Mouse (Mus musculus) right cerebral cortex, adult 18-20 months (tissue): ENCODE measurements around the gene Ube2q1.
"Not testable (repeated sequence)": the region's sequence is repeated elsewhere in the genome, so short reads cannot be mapped to it uniquely, and the experiment has no call there.

Source experiments
- DNase-seq: peaks from one replicate; pipeline ENCODE4 v3.0.0; 2022; ENCODE audit warnings: mixed read lengths

Ube2q1 gene

GRCm38 (mm10) chr3:89788680-89789352 lies 15.4 kb downstream of the Ube2q1 start:
- DNase-seq: peak; percentile 29

DNA sequence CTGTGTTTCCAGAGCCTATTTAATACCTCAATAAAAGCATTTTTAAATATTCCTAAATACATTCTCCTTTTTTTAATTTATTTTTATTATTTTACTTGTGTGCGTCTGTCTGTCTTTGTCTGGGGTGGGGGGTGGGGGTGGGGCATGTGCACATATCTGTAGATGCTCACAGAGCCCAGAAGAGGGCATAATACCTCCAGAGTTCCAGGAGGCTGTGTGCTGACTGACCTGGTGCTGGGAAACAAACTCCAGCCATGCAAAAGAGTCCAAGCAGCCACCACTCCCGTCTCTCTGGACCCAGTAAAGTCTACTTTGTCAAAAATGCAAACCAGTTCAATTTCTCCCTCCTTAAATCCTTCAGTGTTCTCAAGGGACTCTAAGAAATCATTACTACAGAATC lies 21.2 kb downstream of the Ube2q1 start:
- no peak for DNase-seq

GRCm38 (mm10) chr3:89795746-89796145 lies 22.3 kb downstream of the Ube2q1 start:
- no peak for DNase-seq

DNA sequence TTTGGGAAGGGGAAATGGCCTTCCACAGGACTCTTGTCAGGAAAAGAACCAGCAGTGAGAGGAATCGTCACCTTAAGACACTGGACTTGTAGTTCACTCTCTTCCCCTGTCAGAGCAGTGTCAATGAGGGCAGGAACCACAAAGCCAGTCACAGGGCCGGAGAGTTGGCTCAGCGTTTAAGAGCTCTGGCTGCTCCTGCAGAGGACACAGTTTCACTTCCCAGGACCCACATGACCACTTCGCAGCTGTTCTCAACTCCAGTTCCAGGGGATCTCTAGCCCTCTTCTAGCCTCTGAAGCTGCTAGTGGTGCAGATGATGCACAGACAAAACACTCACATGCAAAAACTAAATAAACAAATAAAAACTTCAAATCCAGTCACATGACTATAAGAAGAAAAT lies 22.9 kb downstream of the Ube2q1 start:
- DNase-seq: no peak

GRCm38 (mm10) chr3:89798518-89798917 lies 25.1 kb downstream of the Ube2q1 start:
- no peak for DNase-seq

DNA sequence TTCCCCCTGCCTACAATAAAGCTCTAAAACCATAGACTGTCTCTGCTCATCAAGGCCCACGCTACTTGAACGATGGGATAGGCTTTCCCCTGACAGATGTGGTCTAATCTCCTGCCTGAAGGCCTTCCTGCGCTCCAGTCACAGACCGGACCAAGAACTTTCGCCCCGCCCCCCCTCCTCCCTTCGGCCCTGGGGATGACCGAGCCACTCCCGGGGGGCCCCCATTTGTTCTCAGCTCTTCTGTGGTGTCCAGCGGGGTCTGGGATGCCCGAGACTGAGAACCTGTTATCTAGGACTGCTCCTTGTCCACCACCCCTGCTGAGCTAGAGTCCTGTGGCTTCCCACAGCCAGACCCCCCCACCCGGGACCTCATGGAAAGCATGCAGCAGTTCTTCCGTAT lies 26.1 kb downstream of the Ube2q1 start:
- DNase-seq: no peak

DNA sequence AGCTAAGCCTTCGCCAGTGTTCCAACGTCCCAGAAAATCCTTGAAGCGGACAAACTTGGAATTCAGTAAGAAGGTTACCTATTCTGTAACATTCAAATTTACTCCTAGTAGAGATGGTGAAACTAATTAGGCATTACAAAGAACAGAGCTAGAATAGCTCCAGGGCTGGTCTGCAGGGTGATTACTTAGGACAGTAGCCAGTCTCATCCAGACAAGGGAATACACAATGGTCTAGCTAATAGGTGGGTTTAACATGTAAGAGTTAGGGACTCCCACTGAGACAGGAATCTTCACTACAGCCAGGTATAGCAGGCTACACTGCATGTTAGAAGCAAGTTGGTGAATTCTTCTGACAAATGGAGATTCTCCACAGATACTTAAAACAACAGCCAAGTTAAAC lies 26.7 kb downstream of the Ube2q1 start:
- DNase-seq: not testable (repeated sequence)

DNA sequence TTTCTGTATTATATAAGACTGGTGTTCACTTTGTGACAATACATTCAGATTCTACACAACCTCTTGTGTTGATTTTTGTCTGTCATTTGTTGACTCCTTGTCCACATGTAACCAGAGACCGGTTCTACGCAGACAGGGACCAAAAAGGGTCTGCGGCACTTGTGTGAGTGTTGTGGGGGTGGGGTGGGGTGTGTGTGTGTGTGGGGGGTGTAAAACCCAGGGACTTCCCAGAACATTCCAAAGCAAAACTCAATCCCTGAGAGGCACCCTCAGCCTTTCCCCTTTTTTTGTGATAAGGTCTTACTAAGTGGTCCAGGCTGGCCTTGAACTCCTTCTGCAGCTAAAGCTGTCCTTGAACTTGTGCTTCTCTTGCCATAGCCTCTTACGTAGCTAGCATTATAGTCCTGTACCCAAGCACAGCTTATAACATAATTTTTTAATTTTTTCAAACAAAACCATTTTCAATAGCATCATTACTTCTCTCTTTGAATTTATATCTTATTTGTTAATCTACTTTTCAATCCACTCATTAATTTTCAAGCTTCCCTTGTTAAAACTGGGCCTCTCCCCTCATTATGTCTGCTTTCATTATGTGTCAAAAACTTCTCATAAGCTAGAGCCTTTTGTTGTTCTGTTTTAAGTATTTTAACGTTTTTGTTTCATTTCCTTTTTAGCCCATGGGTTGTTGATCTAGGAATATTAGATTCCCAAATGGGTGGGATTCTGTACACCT lies 27.5 kb downstream of the Ube2q1 start:
- DNase-seq: no peak

DNA sequence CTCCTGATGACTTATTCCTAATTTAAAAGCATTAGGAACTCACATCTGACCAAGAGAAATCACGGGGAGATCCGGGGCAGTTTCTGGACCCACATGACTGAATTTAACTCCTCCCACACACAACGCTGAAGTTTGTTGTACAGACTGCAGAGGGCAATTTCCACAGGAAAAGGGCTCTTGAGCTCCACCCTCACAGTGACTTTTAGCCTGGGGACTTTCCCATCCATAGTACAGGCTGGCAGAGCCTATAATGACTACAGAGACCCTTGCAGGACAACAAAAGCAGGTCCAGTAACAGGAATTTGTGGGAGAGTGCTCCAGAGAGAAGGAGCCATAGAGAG lies 28.1 kb downstream of the Ube2q1 start:
- DNase-seq: no peak

GRCm38 (mm10) chr3:89802876-89803275 lies 29.5 kb downstream of the Ube2q1 start:
- DNase-seq: no peak

DNA sequence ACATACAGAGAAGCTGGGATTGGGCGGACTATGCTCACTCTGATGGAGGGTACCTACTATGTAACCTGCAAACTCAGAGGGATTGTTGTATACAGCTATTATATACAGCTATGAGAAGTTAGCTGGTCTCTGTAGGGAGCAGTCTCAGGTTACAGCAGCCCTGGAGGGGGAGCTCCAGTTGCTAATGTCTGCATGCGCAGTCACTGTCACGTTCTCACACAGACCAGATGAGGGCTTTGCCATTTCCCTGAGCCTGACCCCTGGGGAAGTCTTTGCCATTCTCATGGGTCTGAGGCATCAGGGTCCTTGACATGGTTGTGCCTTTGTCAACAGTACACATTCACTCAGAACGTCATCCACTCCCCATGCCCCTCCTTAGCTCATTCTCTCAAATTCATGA lies 31.8 kb downstream of the Ube2q1 start:
- DNase-seq: no peak

DNA sequence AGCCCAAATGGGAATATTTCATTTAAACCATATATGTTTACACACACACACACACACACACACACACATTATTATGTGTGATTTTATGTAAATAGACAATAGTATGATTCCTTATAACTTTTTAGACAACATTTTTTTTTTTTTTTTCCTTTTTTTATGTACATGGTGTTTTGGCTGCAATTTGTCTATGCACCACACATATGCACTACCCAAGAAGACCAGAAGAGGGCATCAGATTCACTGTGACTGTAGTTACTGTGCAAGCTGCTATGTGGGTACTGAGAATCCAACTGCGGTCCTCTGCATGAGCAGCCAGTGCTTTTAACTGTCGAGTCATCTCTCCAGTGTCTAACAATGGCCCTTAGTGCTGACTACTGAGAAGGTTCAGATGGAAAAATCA lies 33.3 kb downstream of the Ube2q1 start:
- DNase-seq: no peak

DNA sequence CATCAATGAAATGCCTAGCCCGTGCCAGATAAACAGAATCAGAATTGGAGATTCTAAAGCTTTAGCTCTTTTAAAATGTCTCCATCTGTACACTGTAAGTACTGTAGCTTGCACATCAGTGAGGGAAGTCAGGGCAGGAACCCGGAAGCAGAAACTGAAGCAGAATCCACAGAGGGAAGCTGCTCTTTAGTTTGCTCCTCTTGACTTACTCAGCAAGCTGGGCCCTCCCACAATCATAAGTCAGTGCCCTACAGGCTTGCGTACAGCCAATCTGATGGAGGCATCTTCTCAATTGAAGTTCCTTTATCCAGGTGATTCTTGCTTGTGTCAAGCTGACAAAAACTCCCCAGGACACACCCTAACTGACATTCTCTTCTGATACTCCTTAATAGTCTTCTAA lies 33.8 kb downstream of the Ube2q1 start:
- DNase-seq: no peak

DNA sequence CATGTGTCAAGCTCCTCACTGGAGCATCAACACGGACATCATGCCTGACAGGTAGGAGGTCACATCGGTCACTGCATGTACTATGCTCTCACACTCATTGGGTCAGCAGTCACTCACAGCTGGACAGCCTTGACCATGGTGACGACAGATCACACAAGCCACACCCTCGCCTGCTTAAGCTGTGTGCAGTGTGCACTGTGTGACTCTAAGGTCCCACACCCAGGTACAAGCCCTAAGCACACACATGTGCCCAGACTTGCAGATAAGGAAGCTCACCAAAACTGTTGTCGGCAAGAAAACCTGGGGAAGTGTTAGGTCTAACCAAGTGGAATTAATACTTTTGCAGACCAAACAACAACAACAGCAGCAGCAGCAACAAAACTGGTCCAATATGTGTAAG lies 34.5 kb downstream of the Ube2q1 start:
- no peak for DNase-seq

DNA sequence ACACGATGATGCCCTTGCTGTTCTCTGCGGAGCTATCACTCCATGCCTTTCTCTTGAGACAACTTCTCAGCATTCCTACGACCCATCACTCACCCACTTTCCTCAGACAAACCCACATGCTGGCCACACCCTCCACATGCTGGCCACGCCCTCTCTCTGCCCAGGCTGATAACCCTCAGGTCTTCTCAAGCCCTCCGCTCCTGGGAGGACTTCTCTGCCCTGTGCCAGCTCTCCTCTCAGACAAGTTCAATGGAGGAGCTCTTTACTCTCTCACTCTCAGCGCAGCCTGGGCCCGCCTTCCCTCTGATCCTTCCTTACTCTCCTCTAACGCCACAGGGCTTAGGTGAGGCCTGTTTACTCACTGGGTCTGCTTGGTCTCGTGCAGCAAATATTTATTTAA lies 35.2 kb downstream of the Ube2q1 start:
- DNase-seq: no peak

DNA sequence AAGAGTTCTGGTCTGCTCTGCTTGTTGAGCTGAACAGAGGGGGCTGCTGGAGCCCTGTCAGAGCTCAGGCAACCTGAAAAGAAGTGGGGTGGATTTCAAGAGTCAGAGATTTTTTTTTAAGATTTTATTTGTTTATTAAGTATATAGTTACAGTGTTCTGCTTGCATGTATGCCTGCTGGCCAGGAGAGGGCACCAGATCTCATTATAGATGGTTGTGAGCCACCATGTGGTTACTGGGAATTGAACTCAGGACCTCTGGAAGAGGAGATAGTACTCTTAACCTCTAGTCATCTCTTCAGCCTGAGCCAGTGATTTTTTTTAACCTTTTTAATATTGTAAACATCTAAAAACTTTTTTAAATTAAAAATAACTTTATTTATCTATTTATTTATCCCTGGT lies 37.4 kb downstream of the Ube2q1 start:
- DNase-seq: no peak

- DNase-seq: no peak
Measured at GRCm38 (mm10) chr3:89812166-89812565, 38.8 kb downstream of the Ube2q1 start.

- no peak for DNase-seq
Measured at GRCm38 (mm10) chr3:89814051-89814450, 40.6 kb downstream of the Ube2q1 start.

DNA sequence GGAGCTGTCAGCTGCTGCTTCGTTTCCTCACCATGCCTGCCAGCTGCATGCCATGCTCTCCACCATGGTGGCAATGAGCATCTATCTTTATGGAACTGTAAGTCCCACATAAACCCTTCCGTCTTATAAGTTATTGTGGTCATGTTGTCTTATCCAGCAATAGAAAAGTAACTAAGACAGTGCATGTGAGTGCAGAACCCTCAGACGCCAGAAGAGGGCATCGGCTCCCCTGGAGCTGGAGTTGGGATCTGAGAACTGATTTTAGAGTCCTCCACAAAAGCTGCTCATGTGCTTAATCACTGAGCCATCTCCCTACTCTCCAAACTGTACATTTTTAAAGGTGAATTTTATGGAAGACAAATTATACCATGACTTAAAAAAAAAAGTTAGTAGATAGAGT lies 43.6 kb downstream of the Ube2q1 start:
- DNase-seq: no peak

DNA sequence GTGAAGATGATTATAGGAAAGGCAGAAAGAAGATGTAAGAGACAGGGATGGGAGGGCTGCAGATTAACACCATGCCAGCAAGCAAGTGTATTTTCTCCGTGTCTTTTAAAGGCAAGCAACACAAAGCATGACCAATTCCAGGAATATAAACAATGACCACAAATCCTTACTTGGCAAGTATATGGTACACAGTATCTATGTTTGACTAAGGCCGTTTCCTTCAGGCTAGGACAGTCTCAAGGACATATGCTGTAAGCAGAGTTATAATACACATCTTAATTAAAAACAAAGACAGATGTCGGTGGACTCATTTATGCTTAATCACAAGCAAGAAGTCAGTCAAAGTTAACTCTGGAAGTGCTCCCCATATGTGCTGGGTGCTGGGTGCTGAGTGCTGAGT lies 45.2 kb downstream of the Ube2q1 start:
- DNase-seq: no peak

- DNase-seq: no peak
Measured at GRCm38 (mm10) chr3:89819897-89820296, 46.5 kb downstream of the Ube2q1 start.

GRCm38 (mm10) chr3:89820311-89821095 lies 47.1 kb downstream of the Ube2q1 start:
- no peak for DNase-seq

DNA sequence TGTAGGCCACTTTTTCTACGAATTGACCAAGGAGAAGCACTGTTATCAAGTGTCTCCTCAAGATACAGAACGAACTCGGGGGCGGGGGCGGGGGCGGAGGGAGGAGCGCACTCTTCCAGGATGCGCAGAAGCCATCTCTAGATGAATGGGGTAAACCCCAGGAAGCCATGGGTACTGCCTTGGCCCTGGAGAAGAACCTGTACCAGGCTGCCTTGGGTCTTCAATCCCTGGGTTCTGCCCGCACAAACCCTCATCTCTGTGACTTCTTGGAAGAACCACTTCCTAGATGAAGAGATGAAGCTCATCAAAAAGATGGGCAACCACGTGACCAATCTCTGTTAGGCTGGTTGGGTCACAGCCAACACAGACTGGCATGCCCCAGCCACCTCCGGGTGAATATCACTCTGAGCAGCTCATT lies 47.7 kb downstream of the Ube2q1 start:
- no peak for DNase-seq
